Mouse (Mus musculus) hindbrain, embryonic 15.5 days (tissue): ENCODE measurements around the gene Fbxl20. TPM values are rescaled to one million over a fixed set of nuclear protein-coding genes. Genes with fewer than 3 reads are reported as not detected.

Experiments used
- ATAC-seq: fragments of 200-750 bp; cut with Nextera tagmentation; 2 replicates; pipeline ENCODE4 v1.8.0; 2017; ENCODE audit warnings: low read depth, moderate number of reproducible peaks, moderate TSS enrichment; ENCODE audit not compliant: low FRiP score
- H3K27ac ChIP-seq: fragments of 300-500 bp; sonication (generic); replicated peaks from 2 replicates; pipeline ENCODE4 v1.5.1; 2015; ENCODE audit warnings: mild to moderate bottlenecking, inconsistent platforms
- H3K27me3 ChIP-seq: fragments of 300-500 bp; sonication (generic); 2 replicates; pipeline ENCODE4 v1.6.1; 2015; ENCODE audit warnings: control low read depth, inconsistent platforms
- H3K36me3 ChIP-seq: fragments of 300-500 bp; sonication (generic); 2 replicates; pipeline ENCODE4 v1.6.1; 2015; ENCODE audit warnings: control low read depth, inconsistent platforms
- H3K4me1 ChIP-seq: fragments of 300-500 bp; sonication (generic); replicated peaks from 2 replicates; pipeline ENCODE4 v1.6.1; 2015; ENCODE audit warnings: control low read depth, inconsistent platforms
- H3K4me2 ChIP-seq: fragments of 300-500 bp; sonication (generic); 2 replicates; pipeline ENCODE4 v1.6.1; 2015; ENCODE audit warnings: moderate library complexity, mild to moderate bottlenecking, inconsistent platforms
- H3K4me3 ChIP-seq: fragments of 300-500 bp; sonication (generic); 2 replicates; pipeline ENCODE4 v1.5.1; 2015; ENCODE audit warnings: mild to moderate bottlenecking, inconsistent platforms
- H3K9ac ChIP-seq: fragments of 300-500 bp; sonication (generic); 2 replicates; pipeline ENCODE4 v1.6.1; 2015; ENCODE audit warnings: inconsistent platforms
- H3K9me3 ChIP-seq: fragments of 300-500 bp; sonication (generic); 2 replicates; pipeline ENCODE4 v1.6.1; 2016; ENCODE audit warnings: control low read depth, inconsistent platforms
- WGBS: fragments of 180-500 bp; shearing (Covaris S2); methylation state at CpG from one replicate; pipeline ENCODE4 v1.1.7; 2015; 5-methylcytosine and 5-hydroxymethylcytosine counted together
- polyA plus RNA-seq: library from polyadenylated mRNA; unstranded; fragments of >200 nt; fragmentation: Nextera tagmentation; extraction: Ambion mirVana; gene quantifications from 2 replicates; pipeline ENCODE4 v1.2.1, GENCODE M21; 2015

Gene Fbxl20
- polyA plus RNA-seq, 1 experiment from 2014 or later: 27.5 TPM

DNA sequence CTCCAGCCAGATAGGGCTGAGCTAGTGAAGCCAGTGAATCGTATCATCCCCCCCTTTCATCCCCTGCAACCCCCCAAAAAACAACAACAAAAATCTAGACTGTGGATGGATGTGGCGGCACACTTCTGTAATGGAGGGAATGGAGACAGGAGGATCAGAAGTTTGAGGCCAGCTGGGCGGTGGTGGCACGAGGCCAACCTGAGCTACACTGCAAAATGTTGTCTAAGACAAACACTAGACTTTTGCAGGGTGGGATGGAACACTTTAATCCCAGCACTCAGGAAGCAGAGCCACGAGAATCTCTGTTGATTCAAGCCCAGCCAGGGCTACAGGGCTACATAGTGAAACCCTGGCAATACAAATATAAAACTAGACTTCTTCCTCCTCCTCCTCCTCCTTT lies 106.1 kb downstream of the Fbxl20 start:
- 64% methylated on average over 5 of the region's 5 CpGs for WGBS
- H3K4me1 ChIP-seq: 0 out of 2 replicates have a peak, but pooled peaks cover 6% of the 10 kb centered on the region
- no peak overlapping the region for H3K4me3 ChIP-seq
- H3K4me2 ChIP-seq: no peak overlapping the region
- no peaks in the 10 kb centered on the region for H3K9me3 ChIP-seq
- H3K9ac ChIP-seq: no peak overlapping the region
- no peaks in the 10 kb centered on the region for H3K36me3 ChIP-seq
- H3K27ac ChIP-seq: no peak overlapping the region
- H3K27me3 ChIP-seq: 0 out of 2 replicates have a peak, but pooled peaks cover under 1% of the 10 kb centered on the region
- no peak for ATAC-seq

DNA sequence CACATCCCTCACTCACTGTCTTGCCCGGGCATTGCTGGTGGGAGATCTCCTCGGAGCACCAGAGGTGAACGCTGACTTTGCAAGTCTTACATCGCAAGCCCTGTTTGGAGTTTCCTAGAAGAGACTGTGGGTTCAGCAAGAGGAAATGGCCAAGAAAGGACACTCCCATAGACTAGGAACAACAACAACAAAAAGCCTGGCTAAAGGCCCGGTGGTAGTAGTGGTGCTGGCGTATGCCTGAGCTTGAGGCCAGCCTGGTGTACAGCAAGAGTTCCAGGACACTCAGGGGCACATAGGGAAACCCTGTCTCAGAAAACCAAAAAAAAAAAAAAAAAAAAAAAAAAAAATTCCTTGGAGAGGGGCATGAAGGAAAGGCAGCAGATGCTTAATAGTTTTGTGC lies 107.5 kb downstream of the Fbxl20 start:
- Histone ChIP-seq H3K4me1 (0 out of 2 replicates have a peak, but pooled peaks cover under 1% of the 10 kb centered on the region), H3K9ac (no peak overlapping the region), H3K27me3 (no peaks in the 10 kb centered on the region), H3K36me3 (no peaks in the 10 kb centered on the region), H3K9me3 (no peaks in the 10 kb centered on the region), H3K27ac (no peak overlapping the region), H3K4me2 (no peak overlapping the region), H3K4me3 (no peak overlapping the region)
- 69% methylated on average over 6 of the region's 6 CpGs for WGBS
- no peak for ATAC-seq

DNA sequence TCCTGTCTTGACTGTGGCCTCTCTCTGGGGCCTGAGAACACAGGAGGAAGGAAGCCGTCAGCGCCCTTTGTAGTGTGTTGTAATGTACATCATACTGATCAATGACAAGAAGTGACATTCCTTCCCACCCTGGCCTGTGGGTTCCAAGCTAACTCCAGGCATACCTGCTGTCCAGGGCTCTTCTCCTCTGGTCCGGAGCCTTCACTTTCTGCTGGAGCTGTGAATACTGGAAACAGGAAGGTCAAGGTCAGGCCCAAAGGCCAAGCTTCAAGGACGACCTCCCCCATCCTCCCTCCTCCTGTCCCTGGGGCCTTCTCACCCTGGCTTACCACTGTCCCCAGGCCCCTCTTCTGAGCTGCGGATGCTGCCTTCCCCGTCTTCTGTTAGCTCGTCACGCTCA lies 109.2 kb downstream of the Fbxl20 start:
- no peaks in the 10 kb centered on the region for H3K27me3 ChIP-seq
- H3K4me1 ChIP-seq: peaks cover 7% of the 10 kb centered on the region
- no peak overlapping the region for H3K4me3 ChIP-seq
- H3K9ac ChIP-seq: no peak overlapping the region
- H3K36me3 ChIP-seq: no peaks in the 10 kb centered on the region
- no peak overlapping the region for H3K27ac ChIP-seq
- 66% methylated on average over 8 of the region's 8 CpGs for WGBS
- H3K4me2 ChIP-seq: no peak overlapping the region
- H3K9me3 ChIP-seq: no peaks in the 10 kb centered on the region
- no peak for ATAC-seq

DNA sequence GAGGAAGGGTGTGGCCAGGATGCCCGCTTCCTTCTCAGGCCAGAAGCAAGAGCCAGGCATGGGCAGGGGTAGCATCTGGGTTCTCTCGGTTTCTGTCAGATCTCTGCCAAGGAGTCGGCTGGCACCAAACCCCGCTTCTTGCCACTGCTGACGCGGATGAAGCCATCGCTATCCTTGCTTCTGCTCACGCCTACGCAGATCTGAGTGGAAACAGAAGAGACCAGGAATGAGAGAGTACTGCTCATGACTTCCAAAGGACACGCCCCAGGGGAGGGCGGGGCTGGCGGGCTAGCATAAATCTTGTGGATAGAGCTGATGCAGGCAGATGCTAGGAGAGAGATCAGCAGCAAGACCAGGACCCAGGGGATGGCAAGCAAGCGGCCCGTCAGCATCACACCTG lies 112.3 kb downstream of the Fbxl20 start:
- Histone ChIP-seq H3K4me1 (peaks cover 21% of the 10 kb centered on the region), H3K9me3 (no peaks in the 10 kb centered on the region), H3K9ac (no peak overlapping the region), H3K36me3 (no peaks in the 10 kb centered on the region), H3K4me3 (no peak overlapping the region), H3K27ac (no peak overlapping the region), H3K27me3 (no peaks in the 10 kb centered on the region), H3K4me2 (no peak overlapping the region)
- no peak for ATAC-seq
- 51% methylated on average over 14 of the region's 14 CpGs for WGBS

DNA sequence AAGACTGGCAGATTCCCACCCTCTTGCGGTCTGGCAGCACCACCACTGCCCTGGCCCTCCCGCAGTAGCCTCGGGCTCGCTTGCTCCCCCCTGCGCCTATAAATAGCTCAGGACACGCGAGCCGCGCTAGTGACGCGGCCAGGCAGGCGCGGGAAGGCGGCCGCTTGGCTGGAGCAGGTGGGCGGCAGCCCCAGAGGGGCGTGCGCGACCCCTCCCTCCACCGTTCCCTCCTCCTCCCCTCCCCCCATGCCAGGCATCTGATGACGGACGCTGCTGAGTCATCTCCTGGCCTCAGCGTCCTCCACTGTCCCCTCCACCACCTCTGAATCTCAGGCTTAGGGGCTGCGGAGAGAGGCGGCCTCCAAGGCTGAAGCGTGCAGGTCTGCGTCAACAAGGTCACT lies 114.2 kb downstream of the Fbxl20 start:
- ATAC-seq: peak; percentile 62
- no peaks in the 10 kb centered on the region for H3K27me3 ChIP-seq
- H3K27ac ChIP-seq: peak overlapping the region; percentile 23
- H3K4me2 ChIP-seq: peak overlapping the region; percentile 64
- H3K9ac ChIP-seq: peak overlapping the region; percentile 37
- WGBS: under 1% methylated on average over 27 of the region's 27 CpGs
- peaks cover 4% of the 10 kb centered on the region for H3K36me3 ChIP-seq
- H3K9me3 ChIP-seq: no peaks in the 10 kb centered on the region
- peaks cover 25% of the 10 kb centered on the region for H3K4me1 ChIP-seq
- H3K4me3 ChIP-seq: peak overlapping the region; percentile 33

DNA sequence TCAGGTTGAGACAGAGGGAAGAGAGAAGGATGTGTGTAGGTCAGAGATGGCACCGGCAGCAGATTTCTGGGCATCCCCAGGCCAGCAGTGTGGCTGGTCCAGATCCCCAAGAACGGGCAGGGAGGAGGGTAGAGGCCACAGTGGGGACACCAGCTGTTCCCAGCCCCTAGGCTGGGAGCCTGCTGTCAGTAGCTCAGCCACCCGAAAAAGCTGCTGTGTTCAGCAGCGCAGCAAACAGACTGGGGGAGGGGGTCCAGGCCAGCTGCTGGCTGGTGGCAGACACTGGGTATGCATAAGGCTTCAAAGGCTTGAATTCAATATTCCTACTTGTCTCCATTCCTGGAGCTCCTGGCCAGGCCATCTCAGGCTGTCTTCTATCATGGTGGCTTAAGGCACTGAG lies 115.4 kb downstream of the Fbxl20 start:
- peaks cover 25% of the 10 kb centered on the region for H3K4me1 ChIP-seq
- 15% methylated on average over 4 of the region's 4 CpGs for WGBS
- H3K27me3 ChIP-seq: no peaks in the 10 kb centered on the region
- peak overlapping the region; percentile 49 for H3K27ac ChIP-seq
- no peak overlapping the region for H3K9ac ChIP-seq
- no peaks in the 10 kb centered on the region for H3K9me3 ChIP-seq
- ATAC-seq: peak; percentile 48; the same call in 1 of the 2 replicates
- H3K4me3 ChIP-seq: no peak overlapping the region
- peaks cover 16% of the 10 kb centered on the region for H3K36me3 ChIP-seq
- H3K4me2 ChIP-seq: no peak overlapping the region

DNA sequence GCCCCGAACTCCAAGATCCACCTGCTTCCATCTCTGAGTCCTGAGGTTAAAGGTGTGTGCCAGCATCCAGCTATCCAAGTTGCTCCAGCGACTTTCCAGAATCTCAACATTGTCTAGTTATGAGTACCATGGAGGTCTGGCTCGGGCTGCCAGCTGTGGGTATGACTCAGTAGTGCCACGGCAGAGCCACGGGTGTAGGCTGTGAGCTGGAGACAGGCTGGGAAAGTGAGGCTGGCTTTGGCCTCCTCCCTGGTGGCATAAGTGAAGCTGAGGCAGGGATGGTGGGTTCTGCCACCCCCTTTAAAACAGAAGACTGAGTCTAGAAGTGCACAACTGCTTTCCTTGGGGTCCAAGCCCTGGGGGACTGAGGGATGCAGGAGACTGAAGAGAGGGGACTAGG lies 116.1 kb downstream of the Fbxl20 start:
- ATAC-seq: no peak
- WGBS: 83% methylated on average over 5 of the region's 5 CpGs

More for the DNA sequence above, 116.1 kb downstream of the Fbxl20 start:
- Histone ChIP-seq H3K36me3 (peaks cover 23% of the 10 kb centered on the region), H3K27me3 (no peaks in the 10 kb centered on the region), H3K27ac (no peak overlapping the region), H3K9me3 (no peaks in the 10 kb centered on the region), H3K9ac (no peak overlapping the region), H3K4me1 (peaks cover 25% of the 10 kb centered on the region), H3K4me2 (no peak overlapping the region), H3K4me3 (no peak overlapping the region)

Other genes starting within 250 kb of the Fbxl20 start
- 1.4 and 1.5 TPM in 2 replicates for gene Plxdc1, start 164.0 kb downstream of the Fbxl20 start, polyA plus RNA-seq
- gene Arl5c, start 154.2 kb downstream of the Fbxl20 start, polyA plus RNA-seq: 12.9 and 13.7 TPM in 2 replicates
- gene Cacnb1, start 127.4 kb downstream of the Fbxl20 start, polyA plus RNA-seq: 62.2 and 70.1 TPM in 2 replicates
- 632 and 657 TPM in 2 replicates for gene Rpl19, start 123.7 kb downstream of the Fbxl20 start, polyA plus RNA-seq
- 6.4 and 9.7 TPM in 2 replicates for gene Stac2, start 96.9 kb downstream of the Fbxl20 start, polyA plus RNA-seq
- 55.3 and 56.0 TPM in 2 replicates for gene Med1, start 42.9 kb upstream of the Fbxl20 start, polyA plus RNA-seq
- gene Cdk12, start 52.7 kb upstream of the Fbxl20 start, polyA plus RNA-seq: 8.4 and 8.9 TPM in 2 replicates
- gene Neurod2, start 179.2 kb upstream of the Fbxl20 start, polyA plus RNA-seq: 20.9 and 28.6 TPM in 2 replicates
- gene Ppp1r1b, start 198.0 kb upstream of the Fbxl20 start, polyA plus RNA-seq: 6.1 and 6.9 TPM in 2 replicates
- 36.5 and 40.3 TPM in 2 replicates for gene Stard3, start 208.0 kb upstream of the Fbxl20 start, polyA plus RNA-seq
- gene Tcap, start 233.4 kb upstream of the Fbxl20 start, polyA plus RNA-seq: 0.39 TPM in 1 of 2 replicates, not detected in the other
- gene Pnmt, start 236.0 kb upstream of the Fbxl20 start, polyA plus RNA-seq: 3.7 and 4.0 TPM in 2 replicates